Mouse (Mus musculus): ENCODE results near the gene Zmynd10.

The Zmynd10 gene

DNA sequence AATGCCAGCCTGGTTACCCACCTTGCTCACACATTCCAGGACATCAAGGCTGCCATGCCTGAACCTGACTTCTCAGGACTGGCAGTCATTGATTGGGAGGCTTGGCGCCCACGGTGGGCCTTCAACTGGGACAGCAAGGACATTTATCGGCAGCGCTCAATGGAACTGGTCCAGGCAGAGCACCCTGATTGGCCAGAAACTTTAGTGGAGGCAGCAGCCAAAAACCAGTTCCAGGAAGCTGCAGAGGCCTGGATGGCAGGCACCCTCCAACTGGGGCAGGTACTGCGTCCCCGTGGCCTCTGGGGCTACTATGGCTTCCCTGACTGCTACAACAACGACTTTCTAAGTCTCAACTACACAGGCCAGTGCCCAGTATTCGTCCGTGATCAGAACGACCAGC, 30.8 kb downstream of the Zmynd10 start:
- in situ Hi-C loops (cut with MboI; ENCODE audit: low sequenced_read_pairs), result no loop called here

DNA sequence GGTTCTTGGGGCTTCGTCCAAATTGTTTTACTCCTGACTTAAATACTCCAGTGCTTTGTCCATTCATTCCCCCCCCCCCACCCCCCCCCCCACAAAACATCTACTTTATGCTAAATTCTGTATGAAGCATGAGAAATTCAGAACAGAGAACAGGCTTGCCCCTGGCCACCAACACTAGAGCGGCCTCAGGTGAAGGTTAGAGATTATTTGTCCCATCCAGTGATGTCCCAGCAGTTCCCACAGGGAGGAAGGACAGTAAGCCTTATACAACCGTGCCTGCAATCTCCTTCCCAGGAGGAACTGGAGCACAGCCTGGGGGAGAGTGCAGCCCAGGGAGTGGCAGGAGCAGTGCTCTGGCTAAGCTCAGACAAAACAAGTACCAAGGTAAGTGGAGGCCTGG, 31.5 kb downstream of the Zmynd10 start, which contains the start of gene Naa80:
Gene Naa80, plus strand, starts transcription at position 301 of the 400 bp plus-strand sequence.
- in situ Hi-C loops (cut with MboI; ENCODE audit: low sequenced_read_pairs), result no loop called here

DNA sequence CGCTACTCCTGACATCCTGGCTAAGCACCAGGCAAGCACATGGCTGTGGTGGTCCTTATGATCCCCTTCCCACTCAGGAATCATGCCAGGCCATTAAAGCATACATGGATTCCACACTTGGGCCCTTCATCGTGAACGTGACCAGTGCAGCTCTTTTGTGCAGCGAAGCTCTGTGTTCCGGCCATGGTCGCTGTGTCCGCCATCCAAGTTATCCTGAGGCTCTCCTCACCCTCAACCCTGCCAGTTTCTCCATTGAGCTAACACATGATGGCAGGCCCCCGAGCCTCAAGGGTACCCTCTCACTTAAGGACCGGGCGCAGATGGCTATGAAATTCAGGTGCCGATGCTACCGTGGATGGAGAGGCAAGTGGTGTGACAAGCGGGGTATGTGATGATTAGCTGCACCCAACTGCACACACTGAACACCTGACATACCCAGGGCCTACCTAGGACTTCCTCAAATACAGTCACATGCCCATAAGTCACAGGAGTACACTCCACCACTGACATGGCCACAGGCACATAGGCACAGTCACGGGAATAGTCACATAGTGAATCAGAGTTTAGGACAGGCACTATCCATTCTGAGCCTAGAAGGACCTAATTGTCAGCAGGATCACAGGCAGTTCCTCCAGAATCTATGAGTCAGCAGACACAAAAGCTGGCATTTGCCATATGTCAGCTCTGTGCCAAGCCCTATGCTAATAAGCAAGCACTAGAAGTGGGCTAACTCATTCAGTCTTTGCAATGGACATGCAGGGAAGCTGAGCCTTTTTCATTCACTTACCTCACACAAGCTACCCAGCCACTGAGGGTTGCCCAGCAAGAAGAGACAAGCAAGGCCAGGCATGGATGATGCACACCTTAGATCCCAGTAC, 32.2 kb downstream of the Zmynd10 start:
- in situ Hi-C loops (cut with MboI; ENCODE audit: low sequenced_read_pairs), result no loop called here

DNA sequence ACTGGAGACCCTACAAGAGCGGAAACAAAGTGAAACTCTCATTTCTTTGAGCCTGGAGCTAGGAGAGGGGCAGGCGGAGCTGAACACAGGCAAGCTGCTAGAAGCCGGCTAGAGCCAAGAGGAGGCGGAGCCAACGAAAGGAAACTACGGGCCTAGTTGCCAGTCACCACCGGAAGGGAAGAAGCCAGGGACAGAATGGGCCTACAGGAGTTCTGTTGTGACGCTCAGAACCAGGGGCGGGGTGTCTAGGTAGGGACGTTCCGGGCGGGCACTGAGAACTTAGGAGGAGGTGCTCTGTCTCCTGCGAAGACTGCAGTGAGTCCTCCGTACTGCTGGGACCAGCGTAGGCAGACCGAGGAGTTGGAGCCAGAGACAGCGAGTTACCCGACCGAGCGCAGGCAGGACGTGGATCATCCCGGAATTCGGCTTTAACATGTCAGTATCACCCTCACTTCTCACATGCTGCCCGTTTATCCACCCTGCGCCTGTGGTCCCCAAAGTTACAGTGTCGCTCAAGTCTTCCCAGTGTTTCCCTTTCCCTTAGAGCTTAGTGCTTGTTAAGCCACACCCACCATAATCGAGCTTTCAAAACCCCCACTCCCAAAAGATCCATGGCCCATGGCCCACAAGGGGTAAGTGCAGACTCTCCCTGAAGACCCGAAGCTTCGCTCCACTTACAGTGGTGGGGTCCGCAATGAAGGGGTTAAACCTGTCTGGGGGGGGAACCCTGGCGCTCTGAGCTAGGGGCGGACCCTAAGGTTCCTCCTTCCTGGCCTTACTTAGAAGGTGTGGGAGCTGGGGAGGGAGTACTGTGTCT, 33.6 kb downstream of the Zmynd10 start, which contains the start of gene Hyal3:
Gene Hyal3, plus strand, starts transcription at position 318 of the 817 bp plus-strand sequence.
- in situ Hi-C loops (cut with MboI; ENCODE audit: low sequenced_read_pairs), result no loop called here

DNA sequence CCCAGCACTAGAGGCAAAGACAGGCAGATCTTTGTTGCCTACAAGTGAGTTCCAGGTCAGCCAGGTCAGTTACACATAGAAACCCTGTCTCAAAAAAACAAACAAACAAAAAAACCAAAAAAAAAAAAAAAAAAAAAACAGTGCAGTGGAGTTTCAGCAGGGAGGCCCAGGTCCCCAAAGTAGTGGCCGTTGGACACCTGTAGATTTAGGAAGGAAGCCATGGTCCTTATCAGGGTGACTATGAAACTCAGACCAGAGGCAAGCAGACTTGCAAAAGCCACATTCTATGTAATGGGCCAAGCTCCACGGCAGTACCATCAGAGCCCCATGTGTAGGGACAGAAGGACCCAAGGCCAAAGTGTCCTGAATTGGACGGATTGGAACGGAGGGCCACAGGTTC, 34.5 kb downstream of the Zmynd10 start:
- in situ Hi-C loops (cut with MboI; ENCODE audit: low sequenced_read_pairs), result no loop called here

DNA sequence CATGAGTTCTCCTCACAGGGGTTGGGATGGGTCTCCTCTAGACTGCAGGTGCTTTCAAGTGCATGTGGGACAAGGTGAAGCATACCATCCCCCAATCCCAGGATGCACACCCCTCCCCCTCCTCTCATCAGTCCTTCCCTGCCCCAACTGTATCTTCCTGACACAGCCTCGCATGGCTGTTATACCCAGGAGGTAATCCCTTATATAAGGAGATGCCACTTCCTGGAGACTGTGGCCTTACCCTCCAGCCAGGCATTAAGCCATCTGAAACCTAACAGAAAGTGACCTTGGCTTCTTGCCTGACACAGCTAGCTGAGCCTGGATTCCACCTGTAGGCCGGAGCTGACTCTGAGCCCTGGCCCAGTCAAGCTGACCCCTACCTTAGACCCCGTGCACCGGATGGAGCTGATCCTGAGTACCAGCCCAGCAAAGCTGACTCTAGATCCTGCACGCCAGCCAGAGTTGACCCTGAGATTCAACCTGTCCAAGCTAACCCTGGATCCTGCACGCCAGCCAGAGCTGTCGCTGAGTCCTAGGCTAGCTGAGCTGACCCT, 35.5 kb downstream of the Zmynd10 start:
- in situ Hi-C loops (cut with MboI; ENCODE audit: low sequenced_read_pairs), result no loop called here

DNA sequence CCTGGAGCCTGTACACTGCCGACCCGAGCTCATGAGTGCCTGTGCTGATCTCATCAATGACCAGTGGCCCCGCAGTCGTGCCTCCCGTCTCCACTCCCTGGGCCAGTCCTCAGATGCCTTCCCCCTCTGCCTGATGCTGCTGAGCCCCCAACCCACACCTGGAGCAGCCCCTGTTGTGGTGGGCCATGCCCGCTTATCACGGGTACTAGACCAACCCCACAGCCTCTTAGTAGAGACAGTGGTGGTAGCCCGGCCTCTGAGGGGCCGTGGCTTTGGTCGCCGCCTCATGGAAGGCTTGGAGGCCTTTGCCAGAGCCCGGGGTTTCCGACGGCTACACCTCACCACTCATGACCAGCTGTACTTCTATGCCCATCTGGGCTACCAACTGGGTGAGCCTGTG, 36.1 kb downstream of the Zmynd10 start:
- in situ Hi-C loops (cut with MboI; ENCODE audit: low sequenced_read_pairs), result no loop called here

DNA sequence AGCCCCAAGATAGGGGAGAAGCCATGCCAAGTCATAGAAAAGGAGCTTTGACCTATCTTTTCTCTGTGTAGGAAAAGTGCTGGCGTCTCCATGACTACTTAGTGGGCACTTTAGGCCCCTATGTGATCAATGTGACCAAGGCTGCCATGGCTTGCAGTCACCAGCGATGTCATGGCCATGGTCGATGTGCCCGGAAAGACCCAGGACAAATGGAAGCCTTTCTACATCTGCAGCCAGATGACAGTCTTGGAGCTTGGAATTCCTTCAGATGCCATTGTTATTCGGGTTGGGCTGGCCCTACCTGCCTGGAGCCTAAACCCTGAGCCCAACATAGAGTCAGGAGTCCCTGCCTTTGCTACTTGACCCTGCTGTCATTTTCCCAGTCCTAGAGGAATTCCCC, 39.4 kb downstream of the Zmynd10 start:
- in situ Hi-C loops (cut with MboI; ENCODE audit: low sequenced_read_pairs), result no loop called here

DNA sequence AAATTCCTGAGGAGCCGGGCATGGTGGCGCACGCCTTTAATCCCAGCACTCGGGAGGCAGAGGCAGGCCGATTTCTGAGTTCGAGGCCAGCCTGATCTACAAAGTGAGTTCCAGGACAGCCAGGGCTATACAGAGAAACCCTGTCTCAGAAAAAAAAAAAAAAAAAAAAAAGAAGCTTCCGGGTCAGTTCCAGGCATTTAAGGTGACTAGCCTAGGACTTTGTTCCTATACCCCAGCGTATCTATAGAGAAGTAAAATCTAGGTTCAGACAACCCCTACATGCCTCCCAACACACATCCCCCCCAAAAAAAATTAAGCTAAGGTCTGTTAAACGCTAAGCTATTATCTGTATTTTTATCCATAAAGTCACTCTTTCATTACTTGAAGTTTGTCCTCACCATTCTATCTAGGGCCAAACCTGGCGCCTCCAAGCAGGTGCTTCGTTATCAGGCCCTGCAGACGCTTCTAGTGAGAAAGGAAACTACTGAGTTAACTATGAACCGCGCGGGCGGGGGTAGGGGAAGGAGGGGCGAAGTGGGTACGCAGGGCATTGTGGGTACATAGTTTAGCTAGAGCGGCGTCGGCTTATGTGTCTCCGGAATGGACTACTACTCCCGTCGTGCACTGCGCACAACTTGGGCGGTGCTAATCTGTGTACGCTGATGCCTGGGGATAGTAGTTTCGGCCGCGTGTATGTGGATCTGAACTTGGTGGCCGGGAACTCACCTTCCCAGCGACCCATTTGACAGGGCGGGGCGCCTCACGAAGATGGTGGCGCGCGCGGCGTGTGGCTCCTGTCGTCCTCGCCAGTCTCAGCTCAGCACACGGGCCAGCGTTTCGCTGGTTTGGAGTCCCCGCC, 40.1 kb downstream of the Zmynd10 start, which contains the start of gene Ifrd2:
Gene Ifrd2, plus strand, starts transcription at position 669 of the 859 bp plus-strand sequence.
- in situ Hi-C loops (cut with MboI; ENCODE audit: low sequenced_read_pairs), result no loop called here

DNA sequence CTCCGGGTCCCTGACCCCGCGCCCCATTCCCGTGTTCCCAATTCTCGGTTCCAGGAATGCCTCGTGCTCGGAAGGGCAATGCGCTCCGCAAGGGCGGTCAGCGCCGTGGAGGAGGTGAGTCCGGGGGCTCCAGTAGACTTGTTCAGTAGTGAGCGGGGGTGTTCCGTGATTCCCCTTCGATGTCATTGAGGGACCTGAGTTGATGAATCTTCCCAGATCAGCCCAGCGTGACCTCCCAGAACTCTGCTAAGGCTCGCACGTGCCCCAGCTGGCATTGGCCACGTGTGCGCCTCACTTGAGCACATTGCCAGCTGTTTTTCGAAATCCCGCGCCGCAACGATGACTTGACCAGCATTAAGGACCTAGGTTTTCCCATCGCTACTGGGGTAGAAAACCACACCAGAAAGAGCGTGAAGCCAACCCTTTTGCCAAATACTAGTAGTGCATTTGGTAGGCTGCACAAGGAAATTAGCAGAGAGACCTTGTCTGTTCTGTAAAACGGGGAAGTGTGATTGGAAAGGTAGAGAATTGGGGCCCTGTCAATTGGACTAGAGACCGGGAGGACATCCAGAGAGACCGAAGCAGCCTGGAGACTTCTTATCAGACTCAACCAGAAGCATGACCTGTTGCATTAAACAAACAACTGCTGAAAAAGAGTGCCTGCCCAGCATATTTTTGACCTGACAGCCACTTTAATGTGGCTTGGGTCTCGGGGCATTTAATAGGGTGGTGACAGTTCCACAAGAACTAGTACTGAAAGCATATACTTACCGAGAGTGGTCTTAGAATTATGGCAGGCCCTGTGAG, 40.9 kb downstream of the Zmynd10 start:
- in situ Hi-C loops (cut with MboI; ENCODE audit: low sequenced_read_pairs), result no loop called here

DNA sequence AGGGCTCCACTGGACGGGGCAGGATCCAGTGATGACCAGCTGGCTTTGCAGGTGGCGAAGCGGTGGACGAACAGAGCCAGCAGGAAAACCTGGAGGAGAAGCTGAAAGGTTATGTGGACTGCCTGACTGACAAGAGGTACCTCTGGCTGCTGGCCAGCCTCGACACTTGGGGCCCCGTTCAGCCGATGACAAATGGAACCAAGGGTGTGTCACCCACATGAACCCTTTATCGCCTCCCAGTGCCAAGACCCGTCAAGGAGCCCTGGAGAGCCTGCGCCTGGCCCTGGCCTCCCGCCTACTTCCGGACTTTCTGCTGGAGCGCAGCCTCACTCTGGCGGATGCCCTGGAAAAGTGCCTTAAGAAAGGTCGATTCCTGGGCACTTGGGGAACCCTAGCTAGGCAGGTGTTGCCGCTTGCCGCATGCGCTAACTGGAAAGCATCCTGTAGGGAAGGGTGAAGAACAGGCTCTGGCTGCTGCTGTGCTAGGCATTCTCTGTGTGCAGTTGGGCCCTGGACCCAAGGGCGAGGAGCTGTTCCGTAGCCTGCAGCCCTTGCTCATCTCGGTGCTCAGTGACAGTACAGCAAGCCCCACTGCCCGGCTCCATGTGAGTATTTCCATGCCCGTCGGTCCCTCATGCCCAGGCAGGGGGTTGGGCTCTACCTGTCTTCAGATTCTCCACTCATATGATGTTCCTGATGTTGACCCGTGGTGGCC, 43.1 kb downstream of the Zmynd10 start:
- in situ Hi-C loops (cut with MboI; ENCODE audit: low sequenced_read_pairs), result no loop called here

DNA sequence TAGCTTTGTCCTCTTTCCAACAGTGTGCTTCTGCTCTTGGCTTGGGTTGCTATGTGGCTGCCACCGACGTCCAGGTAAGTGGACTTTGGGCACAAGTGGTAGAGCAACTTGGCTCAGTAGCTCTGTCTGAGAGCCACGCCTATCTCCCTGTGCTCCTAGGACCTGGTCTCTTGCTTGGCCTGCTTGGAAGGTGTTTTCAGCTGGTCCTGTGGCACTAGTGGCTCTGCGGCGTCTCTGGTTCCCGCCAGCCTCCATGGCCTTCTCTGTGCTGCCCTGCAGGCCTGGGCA, 43.6 kb downstream of the Zmynd10 start:
- in situ Hi-C loops (cut with MboI; ENCODE audit: low sequenced_read_pairs), result no loop called here

DNA sequence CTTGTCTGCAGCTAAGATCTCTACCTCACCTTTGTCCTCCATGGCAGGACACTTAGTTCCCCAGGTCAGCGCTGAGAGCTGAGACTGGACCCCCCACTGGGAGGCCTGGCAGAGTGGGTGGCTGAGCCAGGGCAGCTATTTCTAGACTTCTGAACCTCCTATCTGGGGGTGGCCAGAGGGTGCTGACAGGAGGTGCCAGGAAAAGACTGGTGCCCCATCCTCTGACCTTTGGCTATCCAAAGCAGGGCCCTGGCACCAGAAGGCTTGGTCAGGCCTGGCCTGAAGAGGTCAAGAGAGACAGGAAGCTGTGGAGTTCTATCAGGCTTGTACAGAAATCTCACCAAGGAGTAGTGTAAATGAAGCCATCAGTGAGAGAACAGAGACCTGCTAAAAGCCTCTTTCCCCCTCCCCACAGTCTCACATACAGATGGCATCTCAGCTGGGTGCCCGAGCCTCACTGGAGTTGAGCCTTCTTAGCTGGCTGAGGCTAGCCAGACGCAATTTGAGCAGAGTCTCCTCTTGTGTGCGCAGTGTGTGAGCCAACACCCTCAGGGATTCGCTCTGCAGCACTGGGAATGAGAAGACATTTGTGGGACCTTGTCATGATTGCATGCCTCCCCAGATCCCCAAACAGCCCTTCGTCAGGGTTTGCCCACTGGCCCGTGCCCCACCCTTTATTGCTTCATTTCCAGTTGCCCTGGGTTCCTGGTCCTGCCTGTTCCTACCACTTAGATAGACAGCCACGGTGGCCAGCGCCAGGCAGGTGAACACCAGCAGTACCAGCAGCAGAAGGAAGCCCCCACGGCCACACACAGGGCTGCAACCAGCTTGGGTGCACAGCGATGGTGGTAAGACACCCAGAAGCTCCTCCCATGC, 46.2 kb downstream of the Zmynd10 start:
- in situ Hi-C loops (cut with MboI; ENCODE audit: low sequenced_read_pairs), result no loop called here

DNA sequence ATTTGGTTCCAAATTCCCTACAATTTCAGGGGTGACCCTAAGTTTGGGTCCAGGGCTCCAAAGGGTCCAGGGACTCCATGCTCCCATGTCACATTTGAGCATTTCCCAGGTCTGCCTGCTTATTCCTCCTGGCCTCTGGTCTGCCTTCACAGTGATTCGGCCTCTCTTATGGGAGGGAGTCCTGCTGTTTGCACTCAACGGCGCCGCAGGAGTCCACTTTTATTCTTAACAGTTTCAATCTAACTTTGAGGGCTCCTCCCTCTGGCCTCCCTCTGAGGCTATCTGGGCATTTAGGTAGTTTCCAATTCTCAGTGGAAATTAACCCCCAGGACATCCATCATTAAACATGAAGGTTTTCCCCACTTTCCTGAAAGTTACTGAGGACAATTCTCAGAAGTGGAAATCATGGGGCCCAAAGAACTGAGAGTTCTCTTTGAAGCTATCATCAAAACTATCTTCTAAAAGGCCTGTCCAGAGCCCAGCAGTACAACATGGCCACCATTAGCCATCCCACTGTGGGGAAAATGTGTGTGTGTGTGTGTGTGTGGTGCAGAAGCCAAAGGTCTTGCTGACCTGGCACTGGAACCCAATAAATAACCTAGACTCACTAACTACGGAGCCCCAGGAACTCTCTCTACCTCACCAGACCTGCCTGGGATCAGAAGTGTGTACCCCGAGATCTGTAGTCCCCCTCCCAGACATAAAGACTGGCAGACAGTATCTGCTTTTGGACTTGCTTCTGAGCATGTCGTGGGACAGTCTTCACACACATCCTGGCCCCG, 47.4 kb downstream of the Zmynd10 start:
- in situ Hi-C loops (cut with MboI; ENCODE audit: low sequenced_read_pairs), result no loop called here

DNA sequence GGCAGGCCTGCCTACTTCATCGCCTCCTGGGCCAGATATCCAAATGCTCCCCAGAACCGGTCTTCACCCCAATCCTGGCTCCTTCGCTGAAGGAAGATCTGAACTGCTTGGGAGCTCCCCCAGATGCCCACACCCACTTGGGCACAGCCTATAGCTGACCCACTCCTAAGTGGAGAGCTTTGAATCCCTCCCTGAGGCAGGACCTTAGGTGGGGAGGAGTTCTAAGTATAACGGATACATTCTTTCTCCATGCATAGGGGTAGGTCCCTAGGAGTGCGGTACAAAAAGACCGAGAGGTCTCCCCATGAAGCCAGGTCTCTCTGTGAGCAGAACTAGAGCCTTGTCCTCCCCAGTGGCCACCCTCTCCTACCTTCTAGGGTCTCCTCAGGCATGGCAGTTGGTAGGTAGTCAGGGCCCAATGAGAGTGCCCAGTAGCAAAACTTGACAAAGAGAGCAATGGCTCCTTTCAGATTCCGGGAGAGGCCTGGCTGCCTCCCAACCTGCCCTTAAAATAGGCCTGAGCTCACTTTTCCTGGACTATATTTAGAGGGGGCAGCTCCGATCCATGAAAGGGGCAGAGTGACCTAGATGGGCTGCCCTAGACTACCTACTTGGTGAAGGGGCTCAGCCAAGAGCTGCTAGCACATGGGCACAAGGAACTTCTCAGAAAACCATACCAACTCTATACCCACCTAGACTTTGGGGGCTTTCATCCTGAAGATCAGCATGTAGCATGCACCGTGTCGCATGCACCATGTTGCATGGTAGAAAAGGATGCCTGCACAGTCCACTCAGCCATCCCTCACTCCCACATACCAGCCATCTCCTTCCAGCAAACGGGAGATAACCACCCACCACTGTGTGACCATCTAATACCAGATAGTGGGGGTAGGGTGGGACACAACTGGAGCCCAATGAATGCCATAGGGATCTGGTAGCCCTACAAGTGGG, 49.8 kb downstream of the Zmynd10 start:
- in situ Hi-C loops (cut with MboI; ENCODE audit: low sequenced_read_pairs), result no loop called here

DNA sequence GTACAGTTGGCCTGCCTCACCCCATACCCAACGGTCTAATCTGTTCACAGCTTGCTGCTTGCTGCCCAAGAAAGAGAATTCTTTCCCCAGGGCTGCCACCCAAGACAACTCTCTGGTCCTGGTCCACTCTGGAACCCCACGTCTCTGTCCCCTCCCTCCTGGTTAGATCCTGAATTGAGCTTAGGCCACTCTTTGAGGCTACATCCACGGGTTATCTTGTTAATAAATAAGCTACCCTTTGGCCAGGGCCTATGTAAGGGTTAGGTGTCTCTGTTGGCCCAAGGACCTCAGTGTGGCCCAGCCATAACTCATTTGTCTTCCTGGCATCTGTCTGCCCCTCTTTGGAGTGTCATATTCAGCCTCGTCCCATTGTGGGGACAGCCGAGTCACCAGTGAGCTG, 51.3 kb downstream of the Zmynd10 start:
- in situ Hi-C loops (cut with MboI; ENCODE audit: low sequenced_read_pairs), result no loop called here
